Mouse (Mus musculus) small intestine, adult 2 months (tissue): ENCODE results near the gene Gm5930. TPM values are rescaled to one million over a fixed set of nuclear protein-coding genes. Genes with fewer than 3 reads are reported as not detected.
"Not testable (repeated sequence)": the region's sequence is repeated elsewhere in the genome, so short reads cannot be mapped to it uniquely, and the experiment has no call there.

Source experiments
- H3K27ac ChIP-seq: fragments of 200-500 bp; 2 replicates; pipeline ENCODE4 v1.5.1; 2012; ENCODE audit warnings: low read depth, low read length, control low read depth, inconsistent platforms; ENCODE audit not compliant: insufficient read depth
- H3K27me3 ChIP-seq: fragments of 200-500 bp; 2 replicates; pipeline ENCODE4 v1.6.1; 2012; ENCODE audit warnings: mild to moderate bottlenecking, moderate library complexity, low read length, inconsistent platforms; ENCODE audit not compliant: control insufficient read depth, insufficient read depth
- H3K36me3 ChIP-seq: fragments of 200-500 bp; 2 replicates; pipeline ENCODE4 v1.6.1; 2012; ENCODE audit warnings: mild to moderate bottlenecking, low read length, control low read depth, inconsistent platforms; ENCODE audit not compliant: control insufficient read depth, insufficient read depth
- H3K4me1 ChIP-seq: fragments of 200-500 bp; 2 replicates; pipeline ENCODE4 v1.6.1; 2012; ENCODE audit warnings: low read length, inconsistent platforms, mixed read lengths; ENCODE audit not compliant: control insufficient read depth, insufficient read depth, insufficient read length
- H3K4me3 ChIP-seq: fragments of 200-500 bp; 2 replicates; pipeline ENCODE4 v1.5.1; 2012; ENCODE audit warnings: low read depth, mild to moderate bottlenecking, control low read depth, inconsistent platforms, low read length, moderate library complexity
- WGBS: fragments of 180-500 bp; shearing (Covaris S2); methylation state at CpG from one replicate; pipeline ENCODE4 v1.1.7; 2018; 5-methylcytosine and 5-hydroxymethylcytosine counted together
- polyA plus RNA-seq: library from polyadenylated mRNA; depleted of rRNA; stranded (reverse); fragments of >200 nt; gene quantifications from 2 replicates; pipeline ENCODE4 v1.2.3, GENCODE M21; 2012; rRNA removed

Gm5930 gene
- polyA plus RNA-seq, result not detected in 2 replicates

GRCm38 (mm10) chr14:44338484-44338883 is at the start of gene Gm5930:
Gm5930 (minus strand) TSS chr14:44338584.
- not testable (repeated sequence) for H3K36me3 ChIP-seq, H3K4me3 ChIP-seq, H3K27me3 ChIP-seq, H3K27ac ChIP-seq, H3K4me1 ChIP-seq
- no CpG with 5 or more reads among the region's 2 CpGs for WGBS

GRCm38 (mm10) chr14:44384233-44384632 is 45.8 kb upstream of the Gm5930 start:
- not testable (repeated sequence) for H3K4me1 ChIP-seq, H3K27ac ChIP-seq, H3K36me3 ChIP-seq, H3K4me3 ChIP-seq, H3K27me3 ChIP-seq
- 69% methylated on average over 4 of the region's 4 CpGs for WGBS

- H3K27me3 ChIP-seq, H3K4me1 ChIP-seq, H3K36me3 ChIP-seq, H3K27ac ChIP-seq, H3K4me3 ChIP-seq: not testable (repeated sequence)
- 82% methylated on average over 4 of the region's 4 CpGs for WGBS
Observed at GRCm38 (mm10) chr14:44365057-44365456, 26.7 kb upstream of the Gm5930 start, which contains the start of gene Gm8229. Gm8229 (plus strand) TSS chr14:44365357.

GRCm38 (mm10) chr14:44362301-44362700 is 23.9 kb upstream of the Gm5930 start:
- not testable (repeated sequence) for H3K27me3 ChIP-seq, H3K4me1 ChIP-seq, H3K36me3 ChIP-seq, H3K4me3 ChIP-seq, H3K27ac ChIP-seq

GRCm38 (mm10) chr14:44361416-44361815 is 23.0 kb upstream of the Gm5930 start:
- 25% methylated on average over 2 of the region's 2 CpGs for WGBS
- H3K36me3 ChIP-seq, H3K4me1 ChIP-seq, H3K27me3 ChIP-seq, H3K27ac ChIP-seq, H3K4me3 ChIP-seq: not testable (repeated sequence)

GRCm38 (mm10) chr14:44312049-44312448 is 26.3 kb downstream of the Gm5930 start:
- not testable (repeated sequence) for H3K4me1 ChIP-seq, H3K27me3 ChIP-seq, H3K4me3 ChIP-seq, H3K36me3 ChIP-seq, H3K27ac ChIP-seq
- WGBS, result 64% methylated on average over 4 of the region's 4 CpGs

- not testable (repeated sequence) for H3K27me3 ChIP-seq, H3K4me3 ChIP-seq, H3K36me3 ChIP-seq, H3K27ac ChIP-seq, H3K4me1 ChIP-seq
- 90% methylated on average over 2 of the region's 2 CpGs for WGBS
Observed at GRCm38 (mm10) chr14:44285280-44285679, 53.1 kb downstream of the Gm5930 start, which contains the start of gene Gm8220. Gm8220 (plus strand) TSS chr14:44285580.

Other genes starting within 250 kb of the Gm5930 start
- gene Ear2, start 235.9 kb downstream of the Gm5930 start, polyA plus RNA-seq, result 1.4 and 1.8 TPM in 2 replicates
- not detected in 2 replicates for gene Gm3327, start 214.7 kb downstream of the Gm5930 start, polyA plus RNA-seq
- not detected in 2 replicates for gene Gm8212, start 140.9 kb downstream of the Gm5930 start, polyA plus RNA-seq
- gene 4930503E14Rik, start 125.3 kb downstream of the Gm5930 start, polyA plus RNA-seq, result not detected in 2 replicates
- not detected in 2 replicates for gene Gm8220, start 53.0 kb downstream of the Gm5930 start, polyA plus RNA-seq
- gene Gm8229, start 26.8 kb upstream of the Gm5930 start, polyA plus RNA-seq, result not detected in 2 replicates
- gene Gm3371, start 72.1 kb upstream of the Gm5930 start, polyA plus RNA-seq, result not detected in 2 replicates
- not detected in 2 replicates for gene Gm8232, start 95.1 kb upstream of the Gm5930 start, polyA plus RNA-seq
- gene BC061237, start 153.9 kb upstream of the Gm5930 start, polyA plus RNA-seq, result not detected in 2 replicates
- not detected in 2 replicates for gene Gm17093, start 179.7 kb upstream of the Gm5930 start, polyA plus RNA-seq
- not detected in 2 replicates for gene Gm8247, start 244.6 kb upstream of the Gm5930 start, polyA plus RNA-seq